Mouse (Mus musculus): ENCODE measurements around the gene Psmb11.
"Not testable (repeated sequence)": the region's sequence is repeated elsewhere in the genome, so short reads cannot be mapped to it uniquely, and the experiment has no call there.

The Psmb11 gene

GRCm38 (mm10) chr14:54603686-54604085 is 17.5 kb upstream of the Psmb11 start:
- no peak for DNase-seq (ENCODE audit: low spot score)

GRCm38 (mm10) chr14:54605752-54606321 is 15.4 kb upstream of the Psmb11 start, which contains the start of gene 4931414P19Rik:
4931414P19Rik (minus strand) TSS chr14:54605993.
- peak; percentile 88 for DNase-seq (ENCODE audit: low spot score)

GRCm38 (mm10) chr14:54607226-54607625 is 14.0 kb upstream of the Psmb11 start:
- no peak for DNase-seq (ENCODE audit: low spot score)

GRCm38 (mm10) chr14:54609245-54609644 is 12.0 kb upstream of the Psmb11 start:
- DNase-seq (ENCODE audit: low spot score), result no peak

- DNase-seq (ENCODE audit: low spot score), result no peak
Observed at GRCm38 (mm10) chr14:54609962-54610361, 11.3 kb upstream of the Psmb11 start.

- no peak for DNase-seq (ENCODE audit: low spot score)
Observed at GRCm38 (mm10) chr14:54610648-54611047, 10.6 kb upstream of the Psmb11 start.

- DNase-seq (ENCODE audit: low spot score), result not testable (repeated sequence)
Observed at GRCm38 (mm10) chr14:54614130-54614529, 7.1 kb upstream of the Psmb11 start.

- no peak for DNase-seq (ENCODE audit: low spot score)
Observed at GRCm38 (mm10) chr14:54616226-54616825, 4.9 kb upstream of the Psmb11 start.

GRCm38 (mm10) chr14:54617152-54617896 is 3.9 kb upstream of the Psmb11 start:
- no peak for DNase-seq (ENCODE audit: low spot score)

GRCm38 (mm10) chr14:54617897-54618365 is 3.3 kb upstream of the Psmb11 start, which contains the start of gene Psmb5:
Psmb5 (minus strand) TSS chr14:54618022.
- DNase-seq (ENCODE audit: low spot score), result peak; percentile 91

- DNase-seq (ENCODE audit: low spot score), result no peak
Observed at GRCm38 (mm10) chr14:54623334-54623733, 2.1 kb downstream of the Psmb11 start.

GRCm38 (mm10) chr14:54624976-54625375 is 3.7 kb downstream of the Psmb11 start:
- DNase-seq (ENCODE audit: low spot score), result no peak

- no peak for DNase-seq (ENCODE audit: low spot score)
Observed at GRCm38 (mm10) chr14:54628103-54628502, 6.9 kb downstream of the Psmb11 start.

GRCm38 (mm10) chr14:54629797-54630196 is 8.6 kb downstream of the Psmb11 start:
- DNase-seq (ENCODE audit: low spot score), result no peak

- no peak for DNase-seq (ENCODE audit: low spot score)
Observed at GRCm38 (mm10) chr14:54630583-54631239, 9.5 kb downstream of the Psmb11 start.

- DNase-seq (ENCODE audit: low spot score), result no peak
Observed at GRCm38 (mm10) chr14:54631240-54631599, 10.0 kb downstream of the Psmb11 start.

- no peak for DNase-seq (ENCODE audit: low spot score)
Observed at GRCm38 (mm10) chr14:54632252-54632651, 11.0 kb downstream of the Psmb11 start.

GRCm38 (mm10) chr14:54634182-54634581 is 12.9 kb downstream of the Psmb11 start:
- no peak for DNase-seq (ENCODE audit: low spot score)

GRCm38 (mm10) chr14:54636954-54637353 is 15.7 kb downstream of the Psmb11 start:
- DNase-seq (ENCODE audit: low spot score), result no peak

- no peak for DNase-seq (ENCODE audit: low spot score)
Observed at GRCm38 (mm10) chr14:54638210-54638609, 17.0 kb downstream of the Psmb11 start.

GRCm38 (mm10) chr14:54640121-54640520 is 18.9 kb downstream of the Psmb11 start:
- no peak for DNase-seq (ENCODE audit: low spot score)

- DNase-seq (ENCODE audit: low spot score), result no peak
Observed at GRCm38 (mm10) chr14:54640946-54641304, 19.7 kb downstream of the Psmb11 start, which contains the start of gene Gm17606. Gm17606 (plus strand) TSS chr14:54640952.
